Mouse (Mus musculus): ENCODE results near the gene Actn3. TPM values are rescaled to one million over a fixed set of nuclear protein-coding genes. Genes with fewer than 3 reads are reported as not detected.
A peak's percentile ranks its signal among the peaks of the same experiment; 100 is the strongest.

Actn3 gene
- polyA plus RNA-seq (2015; fragmentation: Nextera tagmentation; extraction: Ambion mirVana): 0.47 and 0.56 TPM in 2 replicates

DNA sequence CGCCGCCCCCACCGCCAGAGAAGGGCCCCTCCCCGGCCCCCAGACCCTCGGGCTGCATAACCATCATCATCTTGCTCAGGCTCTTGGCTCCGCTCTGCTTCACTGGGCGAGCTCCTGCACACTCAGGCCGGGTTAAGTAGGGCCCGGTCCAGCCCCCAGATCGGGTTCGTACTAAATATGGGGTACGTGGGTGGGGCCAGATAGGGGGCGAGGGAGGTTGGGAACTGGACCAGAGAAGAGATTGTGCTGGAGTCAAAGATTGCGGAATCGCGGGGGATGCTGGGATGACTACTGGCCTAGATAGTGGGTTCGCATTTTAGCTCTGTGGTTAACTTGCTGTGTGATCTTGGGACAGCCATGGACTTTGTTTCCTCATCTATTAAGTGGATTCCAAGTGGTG is at the start of gene Actn3:
Gene Actn3, minus strand, starts transcription at position 125 of the 400 bp plus-strand sequence.
- Histone ChIP-seq H3K27ac (ENCODE audit: low read depth, low read length) (no peak within 1 kb of the TSS; the same call in 1 of the 2 replicates), H3K4me3 (ENCODE audit: low read depth, low read length) (peak within 1 kb of the TSS; percentile 82), H3K4me1 (replicated peaks; ENCODE audit: control insufficient read depth, insufficient read depth, low read length) (peaks cover 5% of the 10 kb centered on the region; the same call in 1 of the 2 replicates), H3K36me3 (ENCODE audit: control insufficient read depth, insufficient read depth) (0 out of 2 replicates have a peak, but pooled peaks cover 3% of the 10 kb centered on the region), H3K9ac (ENCODE audit: low read depth, low read length) (peak within 1 kb of the TSS; percentile 76), H3K4me2 (replicated peaks; ENCODE audit: low read depth) (peak within 1 kb of the TSS; percentile 86), H3K27me3 (replicated peaks; ENCODE audit: control insufficient read depth, insufficient read depth, low read length) (0 out of 2 replicates have a peak, but pooled peaks cover 4% of the 10 kb centered on the region), H3K9me3 (ENCODE audit: control insufficient read depth) (no peaks in the 10 kb centered on the region)
- ATAC-seq: peak; percentile 9; the same call in 1 of the 2 replicates
- no peak; the same call in 1 of the 2 replicates for TF ChIP-seq CTCF (IDR thresholded peaks at IDR 0.05; ENCODE audit: low read depth)
- 1% methylated on average over 17 of the region's 17 CpGs for WGBS

DNA sequence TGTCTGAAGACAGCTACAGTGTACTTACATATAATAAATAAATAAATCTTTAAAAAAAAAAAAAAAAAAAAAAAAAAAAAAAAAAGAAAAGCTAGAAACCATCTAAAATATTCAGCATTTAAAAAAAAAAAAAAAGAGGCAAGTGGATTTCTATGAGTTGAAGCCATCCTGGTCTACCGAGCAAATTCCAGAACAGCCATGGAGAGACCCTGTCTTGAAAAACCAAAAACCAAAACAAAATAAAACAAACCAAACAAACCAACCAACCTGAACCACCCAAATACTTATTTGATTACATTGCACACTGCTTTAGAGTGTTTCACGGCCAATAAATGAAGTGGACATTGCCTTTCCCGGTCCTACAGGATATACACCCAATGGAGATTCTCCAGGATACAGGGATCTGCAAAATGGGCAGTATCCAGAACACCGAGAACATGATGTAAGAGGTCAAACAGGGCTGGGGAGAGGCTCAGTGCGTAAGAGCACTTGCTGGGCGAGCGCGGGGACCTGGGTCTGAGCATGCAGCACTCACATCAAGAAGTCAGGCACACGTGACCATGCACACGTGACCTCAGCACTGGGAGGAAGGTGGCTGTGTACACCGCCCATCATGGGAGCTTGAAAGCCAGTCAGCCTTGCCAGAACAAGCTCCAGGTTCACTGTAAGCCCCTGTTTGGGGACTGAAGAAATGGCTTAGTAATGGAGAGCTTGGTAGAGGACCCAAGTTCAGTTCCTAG is 47.6 kb upstream of the Actn3 start:
- no peak for TF ChIP-seq CTCF (IDR thresholded peaks at IDR 0.05; ENCODE audit: low read depth)
- no peak overlapping the region for H3K4me2 ChIP-seq (replicated peaks; ENCODE audit: low read depth)
- H3K4me1 ChIP-seq (replicated peaks; ENCODE audit: control insufficient read depth, insufficient read depth, low read length): no peaks in the 10 kb centered on the region; the same call in 1 of the 2 replicates
- peaks cover 41% of the 10 kb centered on the region for H3K36me3 ChIP-seq (ENCODE audit: control insufficient read depth, insufficient read depth)
- H3K9ac ChIP-seq (ENCODE audit: low read depth, low read length): no peak overlapping the region
- no peaks in the 10 kb centered on the region for H3K9me3 ChIP-seq (ENCODE audit: control insufficient read depth)
- H3K4me3 ChIP-seq (ENCODE audit: low read depth, low read length): no peak overlapping the region
- no peak for ATAC-seq
- WGBS: 94% methylated on average over 11 of the region's 11 CpGs
- no peak overlapping the region for H3K27ac ChIP-seq (ENCODE audit: low read depth, low read length)
- H3K27me3 ChIP-seq (replicated peaks; ENCODE audit: control insufficient read depth, insufficient read depth, low read length): no peaks in the 10 kb centered on the region

GRCm38 (mm10) chr19:4919652-4920051 is 41.9 kb upstream of the Actn3 start:
- H3K27me3 ChIP-seq (replicated peaks; ENCODE audit: control insufficient read depth, insufficient read depth, low read length): no peaks in the 10 kb centered on the region
- TF ChIP-seq CTCF (IDR thresholded peaks at IDR 0.05; ENCODE audit: low read depth): no peak
- no peak overlapping the region for H3K4me2 ChIP-seq (replicated peaks; ENCODE audit: low read depth)
- H3K36me3 ChIP-seq (ENCODE audit: control insufficient read depth, insufficient read depth): peaks cover 91% of the 10 kb centered on the region
- no peak overlapping the region for H3K4me3 ChIP-seq (ENCODE audit: low read depth, low read length)
- ATAC-seq: no peak
- no peak overlapping the region for H3K27ac ChIP-seq (ENCODE audit: low read depth, low read length)
- H3K4me1 ChIP-seq (replicated peaks; ENCODE audit: control insufficient read depth, insufficient read depth, low read length): no peaks in the 10 kb centered on the region
- 80% methylated on average over 6 of the region's 6 CpGs for WGBS
- H3K9me3 ChIP-seq (ENCODE audit: control insufficient read depth): no peaks in the 10 kb centered on the region
- H3K9ac ChIP-seq (ENCODE audit: low read depth, low read length): no peak overlapping the region

GRCm38 (mm10) chr19:4916827-4917226 is 39.1 kb upstream of the Actn3 start:
- Histone ChIP-seq H3K4me2 (replicated peaks; ENCODE audit: low read depth) (no peak overlapping the region), H3K4me3 (ENCODE audit: low read depth, low read length) (no peak overlapping the region), H3K9ac (ENCODE audit: low read depth, low read length) (no peak overlapping the region), H3K9me3 (ENCODE audit: control insufficient read depth) (no peaks in the 10 kb centered on the region), H3K27me3 (replicated peaks; ENCODE audit: control insufficient read depth, insufficient read depth, low read length) (no peaks in the 10 kb centered on the region), H3K27ac (ENCODE audit: low read depth, low read length) (no peak overlapping the region), H3K4me1 (replicated peaks; ENCODE audit: control insufficient read depth, insufficient read depth, low read length) (no peaks in the 10 kb centered on the region), H3K36me3 (ENCODE audit: control insufficient read depth, insufficient read depth) (peaks cover 97% of the 10 kb centered on the region)
- TF ChIP-seq CTCF (IDR thresholded peaks at IDR 0.05; ENCODE audit: low read depth): no peak
- WGBS: 72% methylated on average over 10 of the region's 10 CpGs
- no peak for ATAC-seq

- H3K4me2 ChIP-seq (replicated peaks; ENCODE audit: low read depth): no peak overlapping the region
- H3K4me1 ChIP-seq (replicated peaks; ENCODE audit: control insufficient read depth, insufficient read depth, low read length): no peaks in the 10 kb centered on the region
- no peaks in the 10 kb centered on the region for H3K27me3 ChIP-seq (replicated peaks; ENCODE audit: control insufficient read depth, insufficient read depth, low read length)
- no peak overlapping the region for H3K9ac ChIP-seq (ENCODE audit: low read depth, low read length)
- WGBS: 89% methylated on average over 15 of the region's 15 CpGs
- no peaks in the 10 kb centered on the region for H3K9me3 ChIP-seq (ENCODE audit: control insufficient read depth)
- no peak for ATAC-seq
- peak overlapping the region; percentile 15; the same call in 1 of the 2 replicates for H3K27ac ChIP-seq (ENCODE audit: low read depth, low read length)
- peaks cover 97% of the 10 kb centered on the region for H3K36me3 ChIP-seq (ENCODE audit: control insufficient read depth, insufficient read depth)
- TF ChIP-seq CTCF (IDR thresholded peaks at IDR 0.05; ENCODE audit: low read depth): no peak
- H3K4me3 ChIP-seq (ENCODE audit: low read depth, low read length): no peak overlapping the region
These were observed 38.4 kb upstream of the Actn3 start for GRCm38 (mm10) chr19:4915924-4916603.

GRCm38 (mm10) chr19:4909376-4909775 is 31.7 kb upstream of the Actn3 start:
- Histone ChIP-seq H3K36me3 (ENCODE audit: control insufficient read depth, insufficient read depth) (peaks cover 71% of the 10 kb centered on the region), H3K27me3 (replicated peaks; ENCODE audit: control insufficient read depth, insufficient read depth, low read length) (no peaks in the 10 kb centered on the region), H3K4me3 (ENCODE audit: low read depth, low read length) (no peak overlapping the region), H3K9me3 (ENCODE audit: control insufficient read depth) (no peaks in the 10 kb centered on the region), H3K4me2 (replicated peaks; ENCODE audit: low read depth) (no peak overlapping the region), H3K27ac (ENCODE audit: low read depth, low read length) (no peak overlapping the region; the same call in 1 of the 2 replicates), H3K9ac (ENCODE audit: low read depth, low read length) (no peak overlapping the region), H3K4me1 (replicated peaks; ENCODE audit: control insufficient read depth, insufficient read depth, low read length) (no peaks in the 10 kb centered on the region)
- ATAC-seq: no peak
- WGBS: 88% methylated on average over 7 of the region's 7 CpGs
- no peak for TF ChIP-seq CTCF (IDR thresholded peaks at IDR 0.05; ENCODE audit: low read depth)

All from intestine, postnatal 0 days (tissue).